ENCODE assay signal across 28 mouse cellular contexts in genomic region chr9:77704108-77704507, GRCm38 (mm10). TPM values are rescaled to one million over a fixed set of nuclear protein-coding genes. Genes with fewer than 3 reads are reported as not detected.
DNase-seq lines count a peak whose midpoint lies in the region; ATAC-seq and TF ChIP-seq lines count a peak whose summit lies in the region.
"Had no signal": no experiment of that assay in that cellular context is flagged by ENCODE, and none has a peak within 500 bp of the region (broad histone marks: within the 10 kb centered on the region; RNA-seq: fewer than 3 reads in every experiment).

No protein-coding gene starts in this region.

- 47% methylated on average over 4 of the region's 4 CpGs for WGBS in intestine, postnatal 0 days
- 55% methylated on average over 4 of the region's 4 CpGs for WGBS in stomach, embryonic 15.5 days

- no peaks in the 10 kb centered on the region for H3K9me3 ChIP-seq in intestine, postnatal 0 days (ENCODE audit: control insufficient read depth)
- H3K9me3 ChIP-seq in stomach, embryonic 15.5 days = no peaks in the 10 kb centered on the region
- H3K9me3 ChIP-seq: embryonic facial prominence, embryonic 10.5 days; embryonic facial prominence, embryonic 13.5 days; forebrain, embryonic 12.5 days; forebrain, embryonic 15.5 days; heart, embryonic 12.5 days; heart, embryonic 15.5 days; hindbrain, embryonic 12.5 days; hindbrain, embryonic 15.5 days had no signal

- intact Hi-C loops in heart, postnatal 25 days (cut with DNase I) = no loop called here

- H3K27ac ChIP-seq in intestine, postnatal 0 days (ENCODE audit: low read depth, low read length) = peak overlapping the region; percentile 68
- H3K27ac ChIP-seq in stomach, embryonic 15.5 days = peak overlapping the region; percentile 31
- H3K27ac ChIP-seq: embryonic facial prominence, embryonic 10.5 days; embryonic facial prominence, embryonic 13.5 days; forebrain, embryonic 12.5 days; forebrain, embryonic 15.5 days; heart, embryonic 15.5 days; hindbrain, embryonic 12.5 days; hindbrain, embryonic 15.5 days had no signal

- H3K4me2 ChIP-seq in intestine, postnatal 0 days (replicated peaks; ENCODE audit: low read depth) = no peak overlapping the region
- peak overlapping the region; percentile 24; the same call in 1 of the 2 replicates for H3K4me2 ChIP-seq in stomach, embryonic 15.5 days
- H3K4me2 ChIP-seq: embryonic facial prominence, embryonic 13.5 days; forebrain, embryonic 12.5 days; forebrain, embryonic 15.5 days; heart, embryonic 12.5 days; heart, embryonic 15.5 days; hindbrain, embryonic 12.5 days; hindbrain, embryonic 15.5 days had no signal

- peak; percentile 83 for ATAC-seq in intestine, postnatal 0 days
- no peak for ATAC-seq in stomach, embryonic 15.5 days (ENCODE audit: insufficient read depth, low FRiP score, low read depth)
- ATAC-seq: forebrain, embryonic 15.5 days had no signal

- H3K27me3 ChIP-seq in intestine, postnatal 0 days (replicated peaks; ENCODE audit: control insufficient read depth, insufficient read depth, low read length) = no peaks in the 10 kb centered on the region
- no peaks in the 10 kb centered on the region for H3K27me3 ChIP-seq in stomach, embryonic 15.5 days (replicated peaks)
- H3K27me3 ChIP-seq: CH12.LX; embryonic facial prominence, embryonic 13.5 days; forebrain, embryonic 12.5 days; forebrain, embryonic 15.5 days; heart, embryonic 12.5 days; heart, embryonic 15.5 days; hindbrain, embryonic 12.5 days; hindbrain, embryonic 15.5 days had no signal

- H3K36me3 ChIP-seq in intestine, postnatal 0 days (ENCODE audit: control insufficient read depth, insufficient read depth) = no peaks in the 10 kb centered on the region
- no peaks in the 10 kb centered on the region for H3K36me3 ChIP-seq in stomach, embryonic 15.5 days
- H3K36me3 ChIP-seq: embryonic facial prominence, embryonic 10.5 days; embryonic facial prominence, embryonic 13.5 days; forebrain, embryonic 12.5 days; forebrain, embryonic 15.5 days; heart, embryonic 12.5 days; heart, embryonic 15.5 days; hindbrain, embryonic 12.5 days; hindbrain, embryonic 15.5 days had no signal

- H3K4me3 ChIP-seq in intestine, postnatal 0 days (ENCODE audit: low read depth, low read length) = no peak overlapping the region
- no peak overlapping the region for H3K4me3 ChIP-seq in stomach, embryonic 15.5 days (replicated peaks)
- H3K4me3 ChIP-seq: embryonic facial prominence, embryonic 10.5 days; embryonic facial prominence, embryonic 13.5 days; erythroblast, embryonic 14.5 days; forebrain, embryonic 12.5 days; forebrain, embryonic 15.5 days; heart, embryonic 12.5 days; heart, embryonic 15.5 days; hindbrain, embryonic 12.5 days; hindbrain, embryonic 15.5 days had no signal

- H3K4me1 ChIP-seq in intestine, postnatal 0 days (replicated peaks; ENCODE audit: control insufficient read depth, insufficient read depth, low read length) = no peaks in the 10 kb centered on the region
- H3K4me1 ChIP-seq in stomach, embryonic 15.5 days = no peaks in the 10 kb centered on the region
- H3K4me1 ChIP-seq: embryonic facial prominence, embryonic 10.5 days; embryonic facial prominence, embryonic 13.5 days; forebrain, embryonic 12.5 days; forebrain, embryonic 15.5 days; heart, embryonic 12.5 days; heart, embryonic 15.5 days; hindbrain, embryonic 12.5 days; hindbrain, embryonic 15.5 days had no signal

- no peak for TF ChIP-seq CTCF in intestine, postnatal 0 days (IDR thresholded peaks at IDR 0.05; ENCODE audit: low read depth)

- H3K9ac ChIP-seq in intestine, postnatal 0 days (ENCODE audit: low read depth, low read length) = no peak overlapping the region
- H3K9ac ChIP-seq in stomach, embryonic 15.5 days = no peak overlapping the region
- H3K9ac ChIP-seq: embryonic facial prominence, embryonic 13.5 days; forebrain, embryonic 12.5 days; forebrain, embryonic 15.5 days; heart, embryonic 12.5 days; heart, embryonic 15.5 days; hindbrain, embryonic 12.5 days; hindbrain, embryonic 15.5 days had no signal

- peak; percentile 13 for DNase-seq in lung, postnatal 36 days
- no peak for DNase-seq in lung, postnatal 4 days
- no peak for DNase-seq in gastrocnemius, adult 8-10 months (ENCODE audit: low spot score in 2 of 2)
- DNase-seq in ovary, postnatal 36 days (ENCODE audit: low spot score) = no peak
- DNase-seq in heart, postnatal 25 days (ENCODE audit: low spot score) = no peak
- DNase-seq: adrenal gland, adult 2 months; adrenal gland, postnatal 14 days; B cell, adult 2 months; cerebellum, adult 11 months; cerebellum, adult 2 months; cerebellum, postnatal 10 days; cerebellum, postnatal 36 days; embryo, embryonic 11 days; gastrocnemius, postnatal 25 days; heart, adult 18-20 months; heart, postnatal 10 days had no signal

RNA-seq across cellular contexts. Expression of gene Gclc, which starts 50.2 kb away (rescaled TPM):
- 12.9 and 19.6 TPM in 2 replicates for polyA plus RNA-seq in intestine, postnatal 0 days (2015; fragmentation: Nextera tagmentation; extraction: Ambion mirVana)
- 15.8 and 17.3 TPM in 2 replicates for polyA plus RNA-seq in stomach, embryonic 15.5 days (2015; fragmentation: Nextera tagmentation; extraction: Ambion mirVana)
- total RNA-seq in gastrocnemius, adult 8-10 months (2022) = 1 to 10 TPM; 7.2 to 9.6 (median 9.4) TPM
- total RNA-seq in heart, postnatal 25 days (2021) = 10 to 100 TPM in 1 of 2 experiments, 1 to 10 TPM in 1; 8.7 to 11.5 TPM
